Mouse (Mus musculus): ENCODE results near the gene Smchd1. TPM values are rescaled to one million over a fixed set of nuclear protein-coding genes. Genes with fewer than 3 reads are reported as not detected.

The Smchd1 gene
- polyA plus RNA-seq, 1 experiment from 2014 or later = 58.3 TPM

DNA sequence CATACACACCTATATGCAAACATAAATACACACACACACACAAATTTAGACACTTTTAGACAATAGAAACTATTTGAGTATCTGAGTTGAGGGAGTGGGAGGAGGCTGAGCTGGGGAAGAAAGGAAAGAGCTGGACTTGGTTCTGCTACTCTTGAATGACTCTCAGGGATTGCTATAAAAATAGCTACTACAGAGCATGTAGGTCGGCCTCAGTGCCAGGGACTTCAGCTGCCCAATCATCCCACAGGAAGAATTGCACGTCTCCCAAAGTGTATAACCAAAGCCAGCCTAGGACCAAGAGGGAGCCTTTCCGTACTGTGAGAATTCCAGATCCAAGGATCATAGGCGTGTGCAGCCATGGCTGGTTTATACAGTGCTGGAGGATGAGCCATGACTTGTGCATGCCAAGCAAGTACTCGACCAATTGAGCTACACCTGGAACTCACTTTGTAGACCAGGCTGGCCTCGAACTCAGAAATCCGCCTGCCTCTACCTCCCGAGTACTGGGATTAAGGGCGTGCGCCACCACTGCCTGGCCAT lies 167.8 kb downstream of the Smchd1 start:
- Histone ChIP-seq H3K4me1 (peaks cover 13% of the 10 kb centered on the region), H3K27ac (no peak overlapping the region), H3K4me2 (no peak overlapping the region), H3K9me3 (no peaks in the 10 kb centered on the region), H3K9ac (no peak overlapping the region), H3K27me3 (replicated peaks) (peaks cover 30% of the 10 kb centered on the region), H3K4me3 (replicated peaks) (no peak overlapping the region), H3K36me3 (no peaks in the 10 kb centered on the region)
- no peak for ATAC-seq (ENCODE audit: insufficient read depth, low FRiP score, low read depth)
- WGBS = 87% methylated on average over 10 of the region's 10 CpGs

DNA sequence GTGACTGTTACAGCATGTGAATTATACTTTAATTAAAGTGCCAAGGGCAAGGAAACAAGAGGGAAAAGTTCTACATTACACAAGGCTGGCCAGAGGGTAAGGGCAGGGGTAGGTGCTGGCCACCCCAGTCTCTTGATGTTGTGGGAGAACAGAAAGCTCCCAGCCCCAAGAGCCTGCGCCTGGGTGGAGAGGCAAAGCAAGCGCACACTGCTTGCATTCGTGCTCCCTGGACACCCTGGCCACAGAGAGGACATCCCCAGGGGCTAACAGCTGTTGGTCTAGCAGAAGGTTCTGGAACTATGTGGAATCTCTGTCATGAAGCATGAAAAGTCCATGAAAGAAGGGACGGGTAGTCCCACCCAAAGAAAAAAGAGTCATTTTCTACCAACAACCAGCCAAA lies 168.4 kb downstream of the Smchd1 start:
- H3K27ac ChIP-seq = no peak overlapping the region
- H3K9me3 ChIP-seq = no peaks in the 10 kb centered on the region
- no peaks in the 10 kb centered on the region for H3K36me3 ChIP-seq
- WGBS = 87% methylated on average over 4 of the region's 4 CpGs
- no peak for ATAC-seq (ENCODE audit: insufficient read depth, low FRiP score, low read depth)
- H3K9ac ChIP-seq = no peak overlapping the region
- H3K27me3 ChIP-seq (replicated peaks) = peaks cover 26% of the 10 kb centered on the region
- H3K4me3 ChIP-seq (replicated peaks) = no peak overlapping the region
- no peak overlapping the region for H3K4me2 ChIP-seq
- H3K4me1 ChIP-seq = peaks cover 13% of the 10 kb centered on the region

DNA sequence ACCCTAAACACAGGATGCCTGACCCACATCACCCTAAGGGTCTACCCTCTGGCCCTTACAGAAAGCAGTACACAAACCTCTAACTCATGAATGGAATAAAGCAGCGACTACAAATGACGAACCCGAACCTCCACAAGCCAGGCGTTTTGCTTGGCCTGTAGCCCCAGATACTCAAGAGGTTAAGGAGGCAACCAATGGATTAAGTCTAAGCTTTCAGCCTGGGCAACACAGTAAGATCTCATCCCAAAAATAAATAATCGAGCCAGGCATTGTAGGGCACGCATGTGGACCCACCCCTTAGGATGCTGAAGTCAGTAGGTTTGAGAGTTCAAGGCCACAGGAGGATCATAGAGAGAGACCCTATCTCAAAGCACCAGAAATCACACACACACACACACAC lies 169.1 kb downstream of the Smchd1 start:
- Histone ChIP-seq H3K27ac (no peak overlapping the region), H3K4me1 (peaks cover 12% of the 10 kb centered on the region), H3K9me3 (no peaks in the 10 kb centered on the region), H3K27me3 (replicated peaks) (peaks cover 20% of the 10 kb centered on the region), H3K9ac (no peak overlapping the region), H3K4me2 (no peak overlapping the region), H3K36me3 (no peaks in the 10 kb centered on the region), H3K4me3 (replicated peaks) (no peak overlapping the region)
- WGBS = 80% methylated on average over 6 of the region's 6 CpGs
- ATAC-seq (ENCODE audit: insufficient read depth, low FRiP score, low read depth) = no peak

DNA sequence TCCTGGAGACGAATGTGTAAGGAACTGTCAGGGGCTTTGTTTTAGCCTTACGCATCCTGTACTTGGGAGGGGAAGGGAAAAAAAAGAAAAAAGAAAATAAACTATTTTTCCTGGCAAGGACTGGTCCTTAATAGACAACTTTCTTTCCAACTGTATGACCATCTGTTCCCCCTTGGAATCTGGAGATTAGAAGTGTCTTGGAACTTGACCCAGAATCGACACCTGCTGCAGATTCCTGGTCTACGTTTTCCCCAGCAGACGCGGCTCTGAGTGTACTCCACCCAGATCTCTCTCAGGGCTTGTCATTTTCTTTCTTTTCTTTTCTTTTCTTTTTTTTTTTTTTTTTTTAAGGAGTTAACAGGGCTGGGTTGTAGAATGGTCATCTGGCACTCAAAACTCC lies 171.7 kb downstream of the Smchd1 start:
- WGBS = 57% methylated on average over 6 of the region's 6 CpGs
- Histone ChIP-seq H3K27ac (no peak overlapping the region), H3K9me3 (no peaks in the 10 kb centered on the region), H3K4me2 (no peak overlapping the region), H3K27me3 (replicated peaks) (no peaks in the 10 kb centered on the region), H3K4me1 (no peaks in the 10 kb centered on the region), H3K4me3 (replicated peaks) (no peak overlapping the region), H3K36me3 (no peaks in the 10 kb centered on the region), H3K9ac (no peak overlapping the region)
- no peak for ATAC-seq (ENCODE audit: insufficient read depth, low FRiP score, low read depth)

DNA sequence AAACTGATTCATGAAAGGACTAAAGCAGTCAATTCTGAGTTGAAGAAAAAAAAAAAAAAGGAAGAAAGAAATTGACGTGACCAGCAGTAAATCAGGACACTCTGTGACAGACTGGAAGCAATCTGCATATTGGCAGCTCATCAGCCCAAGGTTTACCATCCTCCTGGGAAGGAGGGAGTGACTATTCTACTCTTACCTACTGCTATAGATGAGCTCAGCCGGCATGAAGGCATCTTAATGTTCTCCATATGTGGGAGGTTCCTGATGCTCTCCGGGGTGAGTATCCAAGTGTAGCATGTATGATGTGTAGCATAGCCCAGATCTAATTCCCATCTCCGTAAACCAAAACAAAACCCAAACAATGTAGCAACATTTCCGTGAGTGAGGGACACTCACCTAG lies 173.7 kb downstream of the Smchd1 start:
- H3K4me3 ChIP-seq (replicated peaks) = no peak overlapping the region
- no peak for ATAC-seq (ENCODE audit: insufficient read depth, low FRiP score, low read depth)
- WGBS = 74% methylated on average over 5 of the region's 5 CpGs

DNA sequence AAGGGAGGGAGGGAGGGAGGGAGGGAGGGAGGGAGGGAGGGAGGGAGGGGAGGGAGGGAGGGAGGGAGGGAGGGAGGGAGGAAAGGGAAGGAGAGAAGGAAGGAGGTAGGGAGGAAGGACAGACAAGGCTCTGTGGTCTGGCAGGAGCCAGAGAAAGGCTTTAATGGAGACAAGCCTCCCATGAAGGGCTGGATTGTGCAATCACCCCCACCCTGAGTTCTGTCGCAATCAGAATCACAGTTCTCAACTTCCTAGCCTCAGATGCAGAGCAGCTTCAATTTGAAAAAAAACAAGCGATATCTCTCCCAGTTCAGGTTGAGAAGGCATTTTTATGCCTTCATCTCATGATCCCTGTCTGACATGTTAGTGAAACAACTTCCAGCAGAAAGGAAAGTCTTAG lies 174.8 kb downstream of the Smchd1 start:
- ATAC-seq (ENCODE audit: insufficient read depth, low FRiP score, low read depth) = no peak
- Histone ChIP-seq H3K4me1 (no peaks in the 10 kb centered on the region), H3K9me3 (no peaks in the 10 kb centered on the region), H3K27ac (no peak overlapping the region), H3K27me3 (replicated peaks) (no peaks in the 10 kb centered on the region), H3K4me3 (replicated peaks) (no peak overlapping the region), H3K4me2 (no peak overlapping the region), H3K9ac (no peak overlapping the region), H3K36me3 (no peaks in the 10 kb centered on the region)
- WGBS = 66% methylated on average over 2 of the region's 2 CpGs

More for the DNA sequence above, 173.7 kb downstream of the Smchd1 start:
- Histone ChIP-seq H3K9me3 (no peaks in the 10 kb centered on the region), H3K27me3 (replicated peaks) (no peaks in the 10 kb centered on the region), H3K4me1 (no peaks in the 10 kb centered on the region), H3K4me2 (no peak overlapping the region), H3K36me3 (no peaks in the 10 kb centered on the region), H3K9ac (no peak overlapping the region), H3K27ac (no peak overlapping the region)

DNA sequence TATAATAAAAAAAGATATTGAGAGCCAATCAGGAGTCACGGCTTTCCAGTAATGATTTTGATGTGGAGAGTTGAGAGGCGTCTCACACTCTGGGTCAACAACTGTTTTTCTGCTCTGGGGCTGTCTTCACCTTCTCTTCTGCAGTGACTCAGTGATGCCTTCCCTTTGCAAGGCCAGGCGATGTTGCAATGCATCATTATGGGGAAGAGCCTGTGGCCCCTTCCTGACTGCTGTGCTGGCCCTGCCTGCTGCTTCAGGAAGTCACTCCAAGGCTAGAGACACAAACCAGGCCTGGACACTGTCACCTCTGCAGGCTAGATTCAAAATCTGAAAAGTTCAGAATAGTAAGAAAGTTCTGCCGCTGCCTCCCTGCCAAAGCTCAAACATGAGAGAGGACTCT lies 175.3 kb downstream of the Smchd1 start:
- WGBS = 85% methylated on average over 4 of the region's 4 CpGs
- Histone ChIP-seq H3K4me2 (no peak overlapping the region), H3K27me3 (replicated peaks) (no peaks in the 10 kb centered on the region), H3K27ac (no peak overlapping the region), H3K9ac (no peak overlapping the region), H3K9me3 (no peaks in the 10 kb centered on the region), H3K4me3 (replicated peaks) (no peak overlapping the region), H3K4me1 (no peaks in the 10 kb centered on the region), H3K36me3 (no peaks in the 10 kb centered on the region)
- no peak for ATAC-seq (ENCODE audit: insufficient read depth, low FRiP score, low read depth)

DNA sequence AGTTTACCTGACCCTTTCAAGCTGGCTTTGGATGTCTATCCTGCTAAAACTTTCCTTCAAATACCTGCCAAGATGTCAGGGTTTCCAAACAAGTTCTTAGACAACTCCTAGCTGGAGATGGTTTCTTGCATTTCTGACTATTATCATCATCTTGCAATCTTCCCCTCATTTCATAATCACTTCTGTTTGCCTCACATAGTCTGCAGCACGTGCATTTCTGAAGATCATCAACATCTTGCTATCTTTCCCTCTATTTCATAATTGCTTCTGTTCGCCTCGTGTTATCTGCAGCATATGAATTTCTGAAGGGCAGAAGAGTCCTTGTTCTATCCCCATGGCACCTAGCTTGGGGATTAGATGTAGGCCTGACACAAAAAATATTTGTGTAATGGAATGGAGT lies 180.6 kb downstream of the Smchd1 start:
- no peaks in the 10 kb centered on the region for H3K27me3 ChIP-seq (replicated peaks)
- no peak for ATAC-seq (ENCODE audit: insufficient read depth, low FRiP score, low read depth)
- no peaks in the 10 kb centered on the region for H3K36me3 ChIP-seq
- H3K4me3 ChIP-seq (replicated peaks) = no peak overlapping the region
- 63% methylated on average over 3 of the region's 3 CpGs for WGBS
- no peak overlapping the region for H3K9ac ChIP-seq
- no peaks in the 10 kb centered on the region for H3K4me1 ChIP-seq
- no peaks in the 10 kb centered on the region for H3K9me3 ChIP-seq
- no peak overlapping the region for H3K27ac ChIP-seq
- H3K4me2 ChIP-seq = no peak overlapping the region

Other genes starting within 250 kb of the Smchd1 start
- 4.7 and 5.9 TPM in 2 replicates for gene Emilin2, start 163.4 kb downstream of the Smchd1 start, polyA plus RNA-seq (2015; fragmentation: Nextera tagmentation; extraction: Ambion mirVana)
- gene Gm4707, start 15.4 kb downstream of the Smchd1 start, polyA plus RNA-seq (2015; fragmentation: Nextera tagmentation; extraction: Ambion mirVana) = 3.1 and 3.3 TPM in 2 replicates
- gene Ndc80, start 51.5 kb upstream of the Smchd1 start, polyA plus RNA-seq (2015; fragmentation: Nextera tagmentation; extraction: Ambion mirVana) = 41.2 and 41.3 TPM in 2 replicates
- gene Spdya, start 76.7 kb upstream of the Smchd1 start, polyA plus RNA-seq (2015; fragmentation: Nextera tagmentation; extraction: Ambion mirVana) = 0.72 and 0.78 TPM in 2 replicates
- gene Wdr43, start 140.6 kb upstream of the Smchd1 start, polyA plus RNA-seq (2015; fragmentation: Nextera tagmentation; extraction: Ambion mirVana) = 74.6 and 76.4 TPM in 2 replicates
- gene Togaram2, start 197.9 kb upstream of the Smchd1 start, polyA plus RNA-seq (2015; fragmentation: Nextera tagmentation; extraction: Ambion mirVana) = 0.39 and 0.40 TPM in 2 replicates